Comparison of ENCODE assay signal across 21 mouse cellular contexts in the genomic region with DNA sequence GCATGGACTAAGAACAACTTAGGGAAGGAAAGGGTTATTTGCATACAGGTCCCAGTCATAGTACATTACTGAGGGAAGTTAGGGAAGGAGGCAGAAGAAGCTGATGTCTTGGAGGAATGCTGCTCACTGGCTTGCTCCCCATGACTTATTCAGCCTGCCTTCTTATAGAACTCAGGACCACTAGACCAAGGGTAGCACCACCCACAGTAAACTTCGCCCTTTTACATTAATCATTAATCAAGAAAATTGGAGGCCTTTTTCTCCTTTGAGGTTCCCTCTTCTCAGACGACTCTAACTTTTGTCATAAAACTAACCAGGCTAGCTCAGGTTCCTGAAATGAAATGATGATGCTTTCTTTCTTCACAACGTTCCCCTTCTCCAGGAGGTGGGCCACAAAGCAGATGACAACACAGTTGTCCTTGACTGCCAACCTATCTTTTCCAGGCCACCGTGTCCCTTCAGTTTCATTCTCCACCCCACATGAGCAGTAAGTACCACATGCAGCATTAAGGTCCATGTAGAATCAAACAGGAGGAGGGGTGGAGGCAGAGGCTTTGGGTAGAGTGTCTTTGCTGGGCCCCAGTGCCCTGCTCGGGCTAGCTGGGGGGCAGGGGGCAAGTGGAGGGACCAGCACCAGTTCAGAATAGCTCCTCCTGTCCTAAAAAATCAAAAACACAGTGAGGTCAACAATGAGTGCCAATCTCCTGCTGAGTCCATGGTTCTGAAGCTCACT. TPM values are rescaled to one million over a fixed set of nuclear protein-coding genes. Genes with fewer than 3 reads are reported as not detected.
"Had no signal": no experiment of that assay in that cellular context is flagged by ENCODE, and none has a peak within 500 bp of the region (broad histone marks: within the 10 kb centered on the region; RNA-seq: fewer than 3 reads in every experiment).

No protein-coding gene starts in this region.

- H3K4me2 ChIP-seq: limb, embryonic 13.5 days; liver, embryonic 13.5 days; lung, embryonic 15.5 days; midbrain, embryonic 12.5 days; midbrain, embryonic 15.5 days; neural tube, embryonic 12.5 days; neural tube, embryonic 15.5 days had no signal

- H3K4me1 ChIP-seq: limb, embryonic 10.5 days; limb, embryonic 13.5 days; lung, embryonic 15.5 days; neural tube, embryonic 12.5 days; neural tube, embryonic 15.5 days had no signal

- H3K9me3 ChIP-seq: limb, embryonic 10.5 days; limb, embryonic 13.5 days; liver, embryonic 13.5 days; lung, embryonic 15.5 days; midbrain, embryonic 12.5 days; midbrain, embryonic 15.5 days; neural tube, embryonic 12.5 days; neural tube, embryonic 15.5 days had no signal

- DNase-seq: kidney, adult 8-10 months; kidney, postnatal 25 days; layer of hippocampus, adult 9-11 months; liver, embryonic 13.5 days; lung, adult 18-20 months; right cerebral cortex, adult 18-20 months; right cerebral cortex, postnatal 14 days; right cerebral cortex, postnatal 4 days; thymus, adult 18-20 months; thymus, postnatal 36 days had no signal

- ATAC-seq: inflammation-experienced regulatory T-cells, adult 6 months; midbrain, embryonic 15.5 days had no signal

- H3K36me3 ChIP-seq: limb, embryonic 10.5 days; limb, embryonic 13.5 days; liver, embryonic 13.5 days; lung, embryonic 15.5 days; midbrain, embryonic 12.5 days; midbrain, embryonic 15.5 days; neural tube, embryonic 12.5 days; neural tube, embryonic 15.5 days had no signal

- H3K9ac ChIP-seq: limb, embryonic 13.5 days; liver, embryonic 13.5 days; lung, embryonic 15.5 days; midbrain, embryonic 12.5 days; midbrain, embryonic 15.5 days; neural tube, embryonic 12.5 days; neural tube, embryonic 15.5 days had no signal

- H3K27me3 ChIP-seq: limb, embryonic 13.5 days; liver, embryonic 13.5 days; lung, embryonic 15.5 days; midbrain, embryonic 12.5 days; midbrain, embryonic 15.5 days; neural tube, embryonic 15.5 days had no signal

- H3K27ac ChIP-seq: layer of hippocampus, adult 2 months; limb, embryonic 10.5 days; limb, embryonic 13.5 days; liver, embryonic 13.5 days; lung, embryonic 15.5 days; macrophage; midbrain, embryonic 12.5 days; midbrain, embryonic 15.5 days; neural tube, embryonic 12.5 days; neural tube, embryonic 15.5 days had no signal

- H3K4me3 ChIP-seq: layer of hippocampus, adult 2 months; limb, embryonic 10.5 days; limb, embryonic 13.5 days; liver, embryonic 13.5 days; lung, embryonic 15.5 days; midbrain, embryonic 12.5 days; midbrain, embryonic 15.5 days; neural tube, embryonic 12.5 days; neural tube, embryonic 15.5 days had no signal

RNA-seq across cellular contexts. Expression of a gene that starts 45.7 kb away (rescaled TPM):
- polyA plus RNA-seq: inflammation-experienced regulatory T-cells, adult 6 months; limb, embryonic 10.5 days; macrophage; stomach, embryonic 14.5 days had no signal
